Mouse (Mus musculus) hindbrain, postnatal 0 days (tissue): ENCODE results near the gene Gm4744. TPM values are rescaled to one million over a fixed set of nuclear protein-coding genes. Genes with fewer than 3 reads are reported as not detected.
"Not testable (repeated sequence)": the region's sequence is repeated elsewhere in the genome, so short reads cannot be mapped to it uniquely, and the experiment has no call there.

Experiments used
- ATAC-seq: fragments of 200-750 bp; cut with Nextera tagmentation; 2 replicates; pipeline ENCODE4 v1.8.0; 2017; ENCODE audit warnings: mild to moderate bottlenecking, moderate TSS enrichment, moderate library complexity
- DNase-seq: peaks from one replicate; pipeline ENCODE4 v3.0.0-alpha.2; 2015; ENCODE audit warnings: low spot score
- H3K27ac ChIP-seq: fragments of 300-500 bp; sonication (generic); 2 replicates; pipeline ENCODE4 v1.5.1; 2014; ENCODE audit warnings: mild to moderate bottlenecking
- H3K27me3 ChIP-seq: fragments of 300-500 bp; sonication (generic); 2 replicates; pipeline ENCODE4 v1.6.1; 2014; ENCODE audit warnings: low read length, mixed read lengths; ENCODE audit not compliant: insufficient read depth
- H3K36me3 ChIP-seq: fragments of 300-500 bp; sonication (generic); 2 replicates; pipeline ENCODE4 v1.6.1; 2014; ENCODE audit warnings: low read length, mixed read lengths; ENCODE audit not compliant: insufficient read depth
- H3K4me1 ChIP-seq: fragments of 300-500 bp; sonication (generic); 2 replicates; pipeline ENCODE4 v1.6.1; 2014; ENCODE audit warnings: antibody characterized with exemption, low read length, mixed read lengths; ENCODE audit not compliant: insufficient read depth
- H3K4me2 ChIP-seq: fragments of 300-500 bp; sonication (generic); 2 replicates; pipeline ENCODE4 v1.6.1; 2014; ENCODE audit warnings: low read depth, mild to moderate bottlenecking, low read length, moderate library complexity, mixed read lengths
- H3K4me3 ChIP-seq: fragments of 300-500 bp; sonication (generic); 2 replicates; pipeline ENCODE4 v1.5.1; 2014; ENCODE audit warnings: low read length
- H3K9ac ChIP-seq: fragments of 300-500 bp; sonication (generic); replicated peaks from 2 replicates; pipeline ENCODE4 v1.6.1; 2014; ENCODE audit warnings: mild to moderate bottlenecking, low read length, moderate library complexity, mixed read lengths
- H3K9me3 ChIP-seq: fragments of 300-500 bp; sonication (generic); 2 replicates; pipeline ENCODE4 v1.6.1; 2016; ENCODE audit warnings: low read length, mixed read lengths
- CTCF ChIP-seq: IDR thresholded peaks from 2 replicates; pipeline ENCODE4 v1.5.1; 2016; ENCODE audit warnings: antibody characterized with exemption, control low read depth, low read depth
- WGBS: fragments of 180-500 bp; shearing (Covaris S2); extraction: QIAGEN DNeasy Blood & Tissue Kit; methylation state at CpG from one replicate; pipeline ENCODE4 v1.1.7; 2014; 5-methylcytosine and 5-hydroxymethylcytosine counted together
- polyA plus RNA-seq: library from polyadenylated mRNA; unstranded; fragments of >200 nt; fragmentation: Nextera tagmentation; extraction: Ambion mirVana; gene quantifications from 2 replicates; pipeline ENCODE4 v1.2.1, GENCODE M21; 2015
- total RNA-seq: library from RNA; depleted of rRNA; stranded (reverse); fragments of >200 nt; gene quantifications from 2 replicates; pipeline ENCODE4 v1.2.3, GENCODE M21; 2014; rRNA removed

Gene Gm4744
- total RNA-seq (not detected in 2 replicates), polyA plus RNA-seq (not detected in 2 replicates)

DNA sequence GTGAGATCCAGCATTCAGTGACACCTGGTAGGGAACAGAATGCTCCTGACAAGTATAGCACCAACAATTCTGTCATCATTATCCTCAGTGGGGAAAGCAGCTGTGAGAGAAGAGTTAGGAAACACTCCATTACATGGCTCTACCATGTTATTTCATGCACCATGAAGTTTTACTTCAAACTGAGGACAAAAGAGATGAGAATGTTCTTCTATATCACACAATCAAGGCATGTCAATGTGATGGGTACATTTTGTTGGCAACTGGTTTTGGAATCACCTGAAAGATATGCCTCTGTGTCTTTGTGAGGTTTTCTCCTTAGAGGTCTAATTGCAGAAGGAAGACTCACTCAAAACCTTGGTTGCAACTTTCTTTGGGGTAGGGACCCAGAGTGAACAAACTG, at the start of gene Gm4744:
Gene Gm4744 (minus strand): TSS at position 101 of the 400 bp plus-strand sequence.
- Histone ChIP-seq H3K27ac (no peak within 1 kb of the TSS), H3K9ac (no peak within 1 kb of the TSS), H3K4me3 (no peak within 1 kb of the TSS), H3K4me1 (no peaks in the 10 kb centered on the region), H3K27me3 (no peaks in the 10 kb centered on the region), H3K36me3 (no peaks in the 10 kb centered on the region), H3K4me2 (no peak within 1 kb of the TSS), H3K9me3 (no peaks in the 10 kb centered on the region)
- no peak for DNase-seq
- no peak for TF ChIP-seq CTCF
- no peak for ATAC-seq

DNA sequence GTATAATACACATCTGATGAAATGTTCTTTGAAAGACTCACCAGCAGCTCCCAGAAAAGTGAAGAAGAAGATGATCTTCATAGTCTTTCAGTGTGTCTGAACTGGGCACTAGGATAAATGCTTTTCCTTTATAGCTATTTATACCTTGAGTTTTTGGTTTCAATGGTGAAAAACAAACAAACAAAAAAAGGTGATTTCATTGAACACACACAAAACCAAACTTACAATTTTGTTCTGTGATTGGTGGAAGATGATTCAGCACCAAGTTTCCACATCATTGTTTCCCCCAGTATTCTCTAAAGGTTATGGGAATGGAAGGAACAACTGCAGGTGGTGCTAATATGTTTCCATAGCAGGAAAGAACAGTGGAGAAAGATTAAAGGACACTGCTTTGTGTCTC, 47.7 kb upstream of the Gm4744 start, which contains the start of gene Gm2663:
Gene Gm2663 (minus strand): TSS at position 101 of the 400 bp plus-strand sequence.
- H3K4me3 ChIP-seq, H3K9me3 ChIP-seq, H3K4me2 ChIP-seq, H3K27ac ChIP-seq, H3K27me3 ChIP-seq, H3K9ac ChIP-seq, DNase-seq, H3K36me3 ChIP-seq, ATAC-seq, H3K4me1 ChIP-seq: not testable (repeated sequence)

DNA sequence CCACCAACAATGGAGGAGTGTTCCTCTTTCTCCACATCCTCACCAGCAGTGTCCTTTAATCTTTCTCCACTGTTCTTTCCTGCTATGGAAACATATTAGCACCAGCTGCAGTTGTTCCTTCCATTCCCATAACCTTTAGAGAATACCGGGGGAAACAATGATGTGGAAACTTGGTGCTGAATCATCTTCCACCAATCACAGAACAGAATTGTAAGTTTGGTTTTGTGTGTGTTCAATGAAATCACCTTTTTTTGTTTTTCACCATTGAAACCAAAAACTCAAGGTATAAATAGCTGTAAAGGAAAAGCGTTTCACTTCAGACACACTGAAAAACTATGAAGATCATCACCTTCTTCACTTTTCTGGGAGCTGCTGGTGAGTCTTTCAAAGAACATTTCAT, 12.8 kb upstream of the Gm4744 start, which contains the start of gene 1810009J06Rik:
Gene 1810009J06Rik (plus strand): TSS at position 301 of the 400 bp plus-strand sequence.
- H3K4me2 ChIP-seq, H3K4me1 ChIP-seq, DNase-seq, H3K9me3 ChIP-seq, H3K9ac ChIP-seq, ATAC-seq, H3K4me3 ChIP-seq, H3K27ac ChIP-seq, H3K36me3 ChIP-seq, H3K27me3 ChIP-seq: not testable (repeated sequence)
- WGBS: 90% methylated on average over 2 of the region's 2 CpGs

DNA sequence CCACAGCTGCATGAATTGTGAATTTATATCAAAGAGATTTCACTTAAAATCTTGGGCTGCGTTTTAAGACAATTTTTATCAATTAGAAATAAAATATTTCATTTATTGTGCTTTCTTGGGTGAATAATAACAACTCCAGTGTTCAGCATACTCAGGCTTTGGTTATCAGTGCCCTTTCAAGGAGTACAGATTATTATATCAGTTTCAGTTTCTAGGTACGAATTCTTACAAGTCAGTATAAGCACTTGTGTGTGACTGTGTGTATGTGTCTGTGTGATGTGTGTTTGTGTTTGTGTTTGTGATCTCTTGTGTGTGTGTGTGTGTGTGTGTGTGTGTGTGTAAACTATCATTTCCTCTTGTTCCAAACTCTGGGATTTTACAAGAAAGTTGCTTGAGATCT, 2.0 kb upstream of the Gm4744 start:
- TF ChIP-seq CTCF: no peak
- Histone ChIP-seq H3K27me3 (no peaks in the 10 kb centered on the region), H3K4me2 (no peak overlapping the region), H3K4me1 (no peaks in the 10 kb centered on the region), H3K9me3 (no peaks in the 10 kb centered on the region), H3K36me3 (no peaks in the 10 kb centered on the region), H3K27ac (no peak overlapping the region), H3K4me3 (no peak overlapping the region), H3K9ac (no peak overlapping the region)
- 71% methylated on average over 2 of the region's 2 CpGs for WGBS
- ATAC-seq: no peak
- no peak for DNase-seq

DNA sequence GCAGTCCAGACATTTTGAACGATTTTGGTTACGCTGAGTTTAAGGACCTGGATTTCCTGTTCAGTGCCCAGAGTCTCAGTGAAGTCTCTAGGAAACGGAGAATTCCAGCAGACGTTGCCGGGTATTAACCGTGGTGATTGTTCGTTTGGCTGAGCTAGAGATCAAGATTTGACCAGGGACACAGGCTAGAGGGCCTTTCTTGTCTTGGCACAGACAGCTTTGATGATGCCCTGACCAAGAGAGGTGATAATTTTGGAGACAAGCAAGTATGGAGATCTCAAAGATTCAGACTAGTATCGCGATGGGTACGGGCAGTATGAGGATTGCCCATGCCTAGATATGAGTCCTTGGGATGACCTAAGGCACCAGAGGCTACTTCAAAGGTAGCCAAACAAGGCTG, 11.2 kb downstream of the Gm4744 start, which contains the start of gene 1700074P13Rik:
Gene 1700074P13Rik (minus strand): TSS at position 101 of the 400 bp plus-strand sequence.
- Histone ChIP-seq H3K27me3 (no peaks in the 10 kb centered on the region), H3K4me1 (no peaks in the 10 kb centered on the region), H3K4me3 (no peak within 1 kb of the TSS), H3K9me3 (no peaks in the 10 kb centered on the region), H3K4me2 (no peak within 1 kb of the TSS), H3K27ac (no peak within 1 kb of the TSS), H3K9ac (no peak within 1 kb of the TSS), H3K36me3 (no peaks in the 10 kb centered on the region)
- DNase-seq: no peak
- no peak for ATAC-seq
- 91% methylated on average over 10 of the region's 10 CpGs for WGBS
- TF ChIP-seq CTCF: no peak

DNA sequence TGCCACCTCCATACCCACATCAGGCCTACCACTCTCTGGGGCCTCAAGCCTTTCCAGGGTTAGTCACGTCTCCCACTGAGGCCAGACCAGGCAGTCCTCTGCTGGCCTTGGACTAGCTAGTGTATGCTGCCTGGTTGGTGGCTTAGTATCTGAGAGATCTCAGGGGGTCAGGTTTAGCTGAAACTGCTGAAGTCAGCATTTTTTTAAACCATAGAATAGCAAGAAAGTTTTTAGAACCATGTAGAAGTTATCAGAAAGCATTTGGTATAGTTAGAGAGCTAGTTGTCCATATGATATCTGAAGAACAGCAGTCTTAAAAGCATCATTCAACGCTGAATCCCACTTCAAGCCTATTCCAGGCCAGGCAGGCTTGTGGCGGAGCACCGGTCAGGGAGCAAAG, 31.7 kb downstream of the Gm4744 start:
- H3K27me3 ChIP-seq: no peaks in the 10 kb centered on the region
- no peaks in the 10 kb centered on the region for H3K9me3 ChIP-seq
- 82% methylated on average over 4 of the region's 4 CpGs for WGBS
- no peak overlapping the region for H3K9ac ChIP-seq
- no peak for ATAC-seq
- H3K4me2 ChIP-seq: no peak overlapping the region
- no peak overlapping the region for H3K27ac ChIP-seq
- H3K4me1 ChIP-seq: no peaks in the 10 kb centered on the region
- no peak for TF ChIP-seq CTCF
- DNase-seq: no peak
- no peaks in the 10 kb centered on the region for H3K36me3 ChIP-seq
- no peak overlapping the region for H3K4me3 ChIP-seq

DNA sequence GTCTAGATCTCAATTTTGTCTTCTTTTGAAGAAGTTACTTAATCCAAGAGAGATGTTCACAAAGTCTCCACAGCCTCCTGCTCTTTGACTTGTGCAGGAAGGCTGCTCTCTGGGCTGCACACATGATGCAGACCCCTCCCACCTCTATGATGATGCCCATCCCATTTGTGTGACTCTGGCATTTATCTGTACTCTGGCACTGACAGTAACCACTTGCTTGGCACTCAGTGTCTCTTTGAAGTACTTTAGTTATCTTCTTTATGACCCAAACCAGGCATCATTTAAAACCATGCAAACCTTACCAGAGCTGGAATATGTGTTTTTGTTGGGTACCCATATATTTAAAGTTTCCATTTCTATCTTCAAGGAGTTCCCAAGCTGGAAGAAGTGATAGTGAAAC, 51.4 kb downstream of the Gm4744 start, which contains the start of gene Prss58:
Gene Prss58 (minus strand): TSS at position 101 of the 400 bp plus-strand sequence.
- Histone ChIP-seq H3K9ac (no peak within 1 kb of the TSS), H3K9me3 (no peaks in the 10 kb centered on the region), H3K4me1 (no peaks in the 10 kb centered on the region), H3K27me3 (no peaks in the 10 kb centered on the region), H3K4me3 (no peak within 1 kb of the TSS), H3K27ac (no peak within 1 kb of the TSS), H3K36me3 (no peaks in the 10 kb centered on the region), H3K4me2 (no peak within 1 kb of the TSS)
- TF ChIP-seq CTCF: no peak
- DNase-seq (no peak), ATAC-seq (no peak)

Other genes starting within 250 kb of the Gm4744 start
- not detected in 2 replicates for gene Moxd2, start 64.4 kb downstream of the Gm4744 start, total RNA-seq
- gene Moxd2, start 64.4 kb downstream of the Gm4744 start, polyA plus RNA-seq: not detected in 2 replicates
- gene Prss58, start 51.5 kb downstream of the Gm4744 start, total RNA-seq: not detected in 2 replicates
- not detected in 2 replicates for gene Prss58, start 51.5 kb downstream of the Gm4744 start, polyA plus RNA-seq
- not detected in 2 replicates for gene 1700074P13Rik, start 11.3 kb downstream of the Gm4744 start, total RNA-seq
- not detected in 2 replicates for gene 1700074P13Rik, start 11.3 kb downstream of the Gm4744 start, polyA plus RNA-seq
- not detected in 2 replicates for gene 1810009J06Rik, start 12.9 kb upstream of the Gm4744 start, total RNA-seq
- not detected in 2 replicates for gene 1810009J06Rik, start 12.9 kb upstream of the Gm4744 start, polyA plus RNA-seq
- not detected in 2 replicates for gene Gm2663, start 47.6 kb upstream of the Gm4744 start, total RNA-seq
- gene Gm2663, start 47.6 kb upstream of the Gm4744 start, polyA plus RNA-seq: not detected in 2 replicates
- gene 2210010C04Rik, start 83.6 kb upstream of the Gm4744 start, total RNA-seq: not detected in 2 replicates
- gene 2210010C04Rik, start 83.6 kb upstream of the Gm4744 start, polyA plus RNA-seq: not detected in 2 replicates